Mouse (Mus musculus): ENCODE results near the gene Mgat1. TPM values are rescaled to one million over a fixed set of nuclear protein-coding genes. Genes with fewer than 3 reads are reported as not detected.

Gene Mgat1
- total RNA-seq, 2 experiments from 2014 or later, result 52.0 to 54.4 TPM

- no peak for DNase-seq
These were observed 2.5 kb upstream of the Mgat1 start for GRCm38 (mm10) chr11:49241471-49241870.

GRCm38 (mm10) chr11:49242944-49243626 is 906 bp upstream of the Mgat1 start:
- DNase-seq, result no peak

- no peak for DNase-seq
These were observed 572 bp downstream of the Mgat1 start for GRCm38 (mm10) chr11:49244595-49244930.

GRCm38 (mm10) chr11:49245176-49245575 is 1.2 kb downstream of the Mgat1 start:
- DNase-seq, result no peak

- no peak for DNase-seq
These were observed 1.8 kb downstream of the Mgat1 start for GRCm38 (mm10) chr11:49245634-49246415.

- DNase-seq, result no peak
These were observed 2.5 kb downstream of the Mgat1 start for GRCm38 (mm10) chr11:49246523-49246922.

GRCm38 (mm10) chr11:49247255-49247654 is 3.3 kb downstream of the Mgat1 start:
- DNase-seq, result no peak

GRCm38 (mm10) chr11:49248226-49248973 is 4.4 kb downstream of the Mgat1 start:
- DNase-seq, result no peak

GRCm38 (mm10) chr11:49248974-49249700 is 5.1 kb downstream of the Mgat1 start:
- DNase-seq, result no peak

- DNase-seq, result no peak
These were observed 5.9 kb downstream of the Mgat1 start for GRCm38 (mm10) chr11:49249811-49250421.

- DNase-seq, result peak; percentile 68 to 69
These were observed 6.7 kb downstream of the Mgat1 start for GRCm38 (mm10) chr11:49250422-49251379.

- DNase-seq, result no peak
These were observed 7.4 kb downstream of the Mgat1 start for GRCm38 (mm10) chr11:49251380-49251761.

GRCm38 (mm10) chr11:49252048-49252447 is 8.1 kb downstream of the Mgat1 start:
- DNase-seq, result no peak

- no peak for DNase-seq
These were observed 9.0 kb downstream of the Mgat1 start for GRCm38 (mm10) chr11:49253035-49253434.

- DNase-seq, result no peak
These were observed 15.3 kb downstream of the Mgat1 start for GRCm38 (mm10) chr11:49259296-49259695.

GRCm38 (mm10) chr11:49259829-49260228 is 15.8 kb downstream of the Mgat1 start:
- DNase-seq, result no peak

GRCm38 (mm10) chr11:49260598-49261312 is 16.8 kb downstream of the Mgat1 start:
- DNase-seq, result no peak

- no peak for DNase-seq
These were observed 17.4 kb downstream of the Mgat1 start for GRCm38 (mm10) chr11:49261313-49261855.

- no peak for DNase-seq
These were observed 18.3 kb downstream of the Mgat1 start for GRCm38 (mm10) chr11:49262286-49262685.

GRCm38 (mm10) chr11:49263149-49263548 is 19.2 kb downstream of the Mgat1 start:
- no peak for DNase-seq

Measured in layer of hippocampus, postnatal 36 days (tissue).